Mouse (Mus musculus) myocyte (in vitro differentiated cells): Measurements from ENCODE around the gene Cog2.

ENCODE experiments used
- CEBPB ChIP-seq: IDR thresholded peaks from 2 replicates; pipeline ENCODE4 v1.6.1; 2011; ENCODE audit warnings: mild to moderate bottlenecking, moderate library complexity; ENCODE audit not compliant: poor library complexity, insufficient read depth, severe bottlenecking
- E2F4 ChIP-seq: IDR thresholded peaks from one replicate; pipeline ENCODE4 v1.6.1; 2011; ENCODE audit warnings: mild to moderate bottlenecking, control low read depth, moderate library complexity; ENCODE audit not compliant: insufficient read depth
- MAX ChIP-seq: IDR thresholded peaks from one replicate; pipeline ENCODE4 v1.6.1; 2011; ENCODE audit warnings: low read depth, mild to moderate bottlenecking, control low read depth
- MYOD1 ChIP-seq, 3 experiments: IDR thresholded peaks; one replicate each; pipeline ENCODE4 v1.6.1; 2011; ENCODE audit warnings: control low read depth in 2 of 3, low read depth in 2 of 3, mild to moderate bottlenecking in 2 of 3, moderate library complexity in 1 of 3; ENCODE audit not compliant: insufficient read length in 2 of 3, control insufficient read depth in 1 of 3
- MYOG ChIP-seq, 3 experiments: IDR thresholded peaks; one replicate each; pipeline ENCODE4 v1.6.1; 2011; ENCODE audit warnings: control low read depth in 2 of 3, low read depth in 2 of 3, mild to moderate bottlenecking in 2 of 3; ENCODE audit not compliant: insufficient read length in 2 of 3, control insufficient read depth in 1 of 3, insufficient read depth in 1 of 3
- POLR2A ChIP-seq: IDR thresholded peaks from one replicate; pipeline ENCODE4 v1.6.1; 2011; ENCODE audit warnings: low read depth, mild to moderate bottlenecking, control low read depth, moderate library complexity; ENCODE audit not compliant: insufficient read length
- POLR2AphosphoS2 ChIP-seq: IDR thresholded peaks from one replicate; pipeline ENCODE4 v1.6.1; 2011; ENCODE audit warnings: low read depth, control low read depth; ENCODE audit not compliant: insufficient read length
- REST ChIP-seq: IDR thresholded peaks from one replicate; pipeline ENCODE4 v1.6.1; 2011; ENCODE audit warnings: mild to moderate bottlenecking, control low read depth, moderate library complexity; ENCODE audit not compliant: insufficient read depth, insufficient read length
- SRF ChIP-seq: IDR thresholded peaks from one replicate; pipeline ENCODE4 v1.6.1; 2011; ENCODE audit warnings: low read depth; ENCODE audit not compliant: control insufficient read depth, insufficient read length
- TCF12 ChIP-seq: IDR thresholded peaks from one replicate; pipeline ENCODE4 v1.6.1; 2011; ENCODE audit warnings: mild to moderate bottlenecking, control low read depth; ENCODE audit not compliant: poor library complexity, insufficient read depth, severe bottlenecking
- TCF3 ChIP-seq: IDR thresholded peaks from one replicate; pipeline ENCODE4 v1.6.1; 2011; ENCODE audit warnings: low read depth, control low read depth; ENCODE audit not compliant: insufficient read length
- USF1 ChIP-seq: IDR thresholded peaks from one replicate; pipeline ENCODE4 v1.6.1; 2011; ENCODE audit warnings: low read depth, mild to moderate bottlenecking, control low read depth, moderate library complexity

GRCm38 (mm10) chr8:124494955-124495354 is 25.6 kb upstream of the Cog2 start:
- TF ChIP-seq MYOG (IDR thresholded peaks at IDR 0.05; ENCODE audit: control insufficient read depth in 1 of 3, insufficient read depth in 1 of 3, insufficient read length in 2 of 3, low read depth in 2 of 3) (no peak), USF1 (no peak), POLR2A (no peak), MAX (no peak), MYOD1 (IDR thresholded peaks at IDR 0.05; ENCODE audit: control insufficient read depth in 1 of 3, insufficient read length in 2 of 3, low read depth in 2 of 3) (no peak), REST (no peak), E2F4 (no peak), SRF (no peak), CEBPB (no peak), TCF3 (no peak), POLR2AphosphoS2 (no peak), TCF12 (no peak)
